Mouse (Mus musculus) stomach, postnatal 0 days (tissue): ENCODE results near the gene Amigo2. TPM values are rescaled to one million over a fixed set of nuclear protein-coding genes. Genes with fewer than 3 reads are reported as not detected.
"Not testable (repeated sequence)": the region's sequence is repeated elsewhere in the genome, so short reads cannot be mapped to it uniquely, and the experiment has no call there.

Experiments
- ATAC-seq: fragments of 200-750 bp; cut with Nextera tagmentation; 2 replicates; pipeline ENCODE4 v1.8.0; 2017; ENCODE audit not compliant: low FRiP score, low TSS enrichment
- DNase-seq: peaks from one replicate; pipeline ENCODE4 v3.0.0-alpha.2; 2016; ENCODE audit warnings: low spot score
- H3K27ac ChIP-seq: fragments of 300-500 bp; sonication (generic); replicated peaks from 2 replicates; pipeline ENCODE4 v1.5.1; 2014; ENCODE audit warnings: mild to moderate bottlenecking, control low read depth
- H3K27me3 ChIP-seq: fragments of 300-500 bp; sonication (generic); 2 replicates; pipeline ENCODE4 v1.6.1; 2014; ENCODE audit warnings: low read length; ENCODE audit not compliant: control insufficient read depth, insufficient read depth
- H3K36me3 ChIP-seq: fragments of 300-500 bp; sonication (generic); 2 replicates; pipeline ENCODE4 v1.6.1; 2014; ENCODE audit warnings: low read length, mixed read lengths; ENCODE audit not compliant: control insufficient read depth, insufficient read depth
- H3K4me1 ChIP-seq: fragments of 300-500 bp; sonication (generic); replicated peaks from 2 replicates; pipeline ENCODE4 v1.6.1; 2014; ENCODE audit warnings: antibody characterized with exemption; ENCODE audit not compliant: control insufficient read depth, insufficient read depth
- H3K4me2 ChIP-seq: fragments of 300-500 bp; sonication (generic); replicated peaks from 2 replicates; pipeline ENCODE4 v1.6.1; 2014; ENCODE audit warnings: low read depth, mild to moderate bottlenecking, control low read depth, moderate library complexity
- H3K4me3 ChIP-seq: fragments of 300-500 bp; sonication (generic); 2 replicates; pipeline ENCODE4 v1.5.1; 2014; ENCODE audit warnings: low read depth, low read length, control low read depth
- H3K9ac ChIP-seq: fragments of 300-500 bp; sonication (generic); 2 replicates; pipeline ENCODE4 v1.6.1; 2014; ENCODE audit warnings: mild to moderate bottlenecking, low read length, control low read depth, mixed read lengths
- H3K9me3 ChIP-seq: fragments of 300-500 bp; sonication (generic); 2 replicates; pipeline ENCODE4 v1.6.1; 2016; ENCODE audit warnings: low read length; ENCODE audit not compliant: control insufficient read depth
- CTCF ChIP-seq: IDR thresholded peaks from 2 replicates; pipeline ENCODE4 v1.5.1; 2016; ENCODE audit warnings: antibody characterized with exemption, low read depth, mild to moderate bottlenecking, moderate library complexity
- EP300 ChIP-seq: optimal IDR thresholded peaks from 2 replicates; pipeline ENCODE3; 2016; ENCODE audit warnings: antibody characterized with exemption
- WGBS: fragments of 180-500 bp; shearing (Covaris S2); extraction: QIAGEN DNeasy Blood & Tissue Kit; methylation state at CpG from one replicate; pipeline ENCODE4 v1.1.7; 2014; 5-methylcytosine and 5-hydroxymethylcytosine counted together
- polyA plus RNA-seq: library from polyadenylated mRNA; unstranded; fragments of >200 nt; fragmentation: Nextera tagmentation; extraction: Ambion mirVana; gene quantifications from 2 replicates; pipeline ENCODE4 v1.2.1, GENCODE M21; 2015

Gene Amigo2
- polyA plus RNA-seq, 1 experiment from 2014 or later, result 2.9 TPM

GRCm38 (mm10) chr15:97223431-97223830, 23.7 kb downstream of the Amigo2 start:
- H3K27me3 ChIP-seq, result no peaks in the 10 kb centered on the region
- TF ChIP-seq EP300 (no peak), CTCF (no peak)
- no peak overlapping the region for H3K9ac ChIP-seq
- WGBS, result 48% methylated on average over 10 of the region's 10 CpGs
- ATAC-seq, result no peak
- no peak for DNase-seq
- no peaks in the 10 kb centered on the region for H3K4me1 ChIP-seq
- H3K9me3 ChIP-seq, result no peaks in the 10 kb centered on the region
- H3K36me3 ChIP-seq, result no peaks in the 10 kb centered on the region
- H3K4me2 ChIP-seq, result no peak overlapping the region
- H3K4me3 ChIP-seq, result no peak overlapping the region
- H3K27ac ChIP-seq, result no peak overlapping the region

GRCm38 (mm10) chr15:97216843-97217242, 30.2 kb downstream of the Amigo2 start:
- Histone ChIP-seq H3K27ac (no peak overlapping the region), H3K9me3 (no peaks in the 10 kb centered on the region), H3K36me3 (no peaks in the 10 kb centered on the region), H3K4me3 (no peak overlapping the region), H3K27me3 (no peaks in the 10 kb centered on the region), H3K9ac (no peak overlapping the region), H3K4me2 (no peak overlapping the region), H3K4me1 (no peaks in the 10 kb centered on the region)
- 91% methylated on average over 5 of the region's 5 CpGs for WGBS
- ATAC-seq, result no peak
- TF ChIP-seq EP300 (no peak), CTCF (no peak)
- DNase-seq, result no peak

GRCm38 (mm10) chr15:97212501-97213477, 34.3 kb downstream of the Amigo2 start:
- H3K4me1 ChIP-seq, result no peaks in the 10 kb centered on the region
- 70% methylated on average over 17 of the region's 17 CpGs for WGBS
- H3K36me3 ChIP-seq, result no peaks in the 10 kb centered on the region
- ATAC-seq (no peak), DNase-seq (no peak)
- no peaks in the 10 kb centered on the region for H3K9me3 ChIP-seq
- no peak overlapping the region for H3K9ac ChIP-seq
- H3K27me3 ChIP-seq, result no peaks in the 10 kb centered on the region
- H3K4me3 ChIP-seq, result no peak overlapping the region
- TF ChIP-seq EP300, result no peak
- TF ChIP-seq CTCF, result no peak
- no peak overlapping the region for H3K27ac ChIP-seq
- no peak overlapping the region for H3K4me2 ChIP-seq

GRCm38 (mm10) chr15:97209754-97210153, 37.3 kb downstream of the Amigo2 start:
- not testable (repeated sequence) for H3K4me2 ChIP-seq, ATAC-seq, H3K4me3 ChIP-seq, DNase-seq, H3K9ac ChIP-seq, H3K4me1 ChIP-seq, H3K36me3 ChIP-seq, H3K27ac ChIP-seq, H3K9me3 ChIP-seq, H3K27me3 ChIP-seq
- WGBS, result 76% methylated on average over 3 of the region's 3 CpGs

GRCm38 (mm10) chr15:97206506-97206905, 40.6 kb downstream of the Amigo2 start:
- DNase-seq (no peak), ATAC-seq (no peak)
- no peak for TF ChIP-seq EP300
- TF ChIP-seq CTCF, result peak; percentile 23; the same call in 1 of the 2 replicates
- H3K4me3 ChIP-seq, result no peak overlapping the region
- 94% methylated on average over 8 of the region's 8 CpGs for WGBS
- H3K27me3 ChIP-seq, result no peaks in the 10 kb centered on the region
- no peaks in the 10 kb centered on the region for H3K36me3 ChIP-seq
- H3K4me2 ChIP-seq, result no peak overlapping the region
- no peaks in the 10 kb centered on the region for H3K9me3 ChIP-seq
- no peak overlapping the region for H3K9ac ChIP-seq
- H3K4me1 ChIP-seq, result no peaks in the 10 kb centered on the region
- no peak overlapping the region for H3K27ac ChIP-seq

- Histone ChIP-seq H3K4me2 (no peak overlapping the region), H3K27me3 (no peaks in the 10 kb centered on the region), H3K36me3 (no peaks in the 10 kb centered on the region), H3K4me1 (no peaks in the 10 kb centered on the region), H3K4me3 (no peak overlapping the region), H3K27ac (no peak overlapping the region), H3K9me3 (no peaks in the 10 kb centered on the region), H3K9ac (no peak overlapping the region)
- 88% methylated on average over 10 of the region's 10 CpGs for WGBS
- DNase-seq (no peak), ATAC-seq (no peak)
- no peak for TF ChIP-seq EP300
- TF ChIP-seq CTCF, result no peak
These were observed 41.3 kb downstream of the Amigo2 start for GRCm38 (mm10) chr15:97205776-97206175.
